Comparison of ENCODE assay signal across 38 mouse cellular contexts in the genomic region with DNA sequence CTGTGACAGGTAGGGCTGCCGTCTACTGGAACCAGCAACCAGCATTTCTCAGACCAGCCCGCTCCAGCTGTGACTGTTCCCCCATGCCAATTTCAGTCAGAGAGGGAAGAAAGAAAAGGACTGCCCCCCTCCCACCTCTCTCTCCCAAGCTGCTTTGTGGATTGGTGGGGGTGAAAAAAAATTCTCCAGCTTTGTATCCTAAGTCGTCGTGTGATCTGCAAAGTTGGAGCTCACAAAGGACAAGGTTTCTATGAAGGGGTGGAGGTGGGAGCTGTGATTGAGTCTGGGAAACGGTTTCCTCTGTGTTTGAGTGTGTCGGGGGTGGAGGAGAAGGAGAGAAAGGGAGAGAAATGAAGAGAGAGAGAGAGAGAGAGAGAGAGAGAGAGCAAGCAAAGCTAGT. TPM values are rescaled to one million over a fixed set of nuclear protein-coding genes. Genes with fewer than 3 reads are reported as not detected.
"Had no signal": no experiment of that assay in that cellular context is flagged by ENCODE, and none has a peak within 500 bp of the region (broad histone marks: within the 10 kb centered on the region; RNA-seq: fewer than 3 reads in every experiment).

No protein-coding gene starts in this region.

- ATAC-seq: liver, embryonic 12.5 days; liver, postnatal 0 days; lung, postnatal 0 days; midbrain, embryonic 13.5 days; midbrain, embryonic 15.5 days; midbrain, embryonic 16.5 days had no signal

- H3K9me3 ChIP-seq: limb, embryonic 10.5 days; limb, embryonic 12.5 days; limb, embryonic 13.5 days; limb, embryonic 15.5 days; liver, embryonic 12.5 days; liver, embryonic 13.5 days; liver, embryonic 15.5 days; lung, embryonic 15.5 days; megakaryocyte, embryonic 14.5 days; midbrain, embryonic 10.5 days; midbrain, embryonic 12.5 days; midbrain, embryonic 13.5 days; midbrain, embryonic 15.5 days had no signal

- H3K36me3 ChIP-seq: limb, embryonic 10.5 days; limb, embryonic 12.5 days; limb, embryonic 13.5 days; limb, embryonic 15.5 days; liver, embryonic 12.5 days; liver, embryonic 13.5 days; liver, embryonic 15.5 days; lung, embryonic 15.5 days; midbrain, embryonic 10.5 days; midbrain, embryonic 12.5 days; midbrain, embryonic 13.5 days; midbrain, embryonic 15.5 days had no signal

- H3K27ac ChIP-seq: limb, embryonic 10.5 days; limb, embryonic 12.5 days; limb, embryonic 13.5 days; limb, embryonic 15.5 days; liver, embryonic 12.5 days; liver, embryonic 13.5 days; liver, embryonic 14.5 days; liver, embryonic 15.5 days; lung, embryonic 15.5 days; macrophage; midbrain, embryonic 10.5 days; midbrain, embryonic 12.5 days; midbrain, embryonic 13.5 days; midbrain, embryonic 15.5 days had no signal

- H3K27me3 ChIP-seq: liver, embryonic 12.5 days; liver, embryonic 13.5 days; liver, embryonic 15.5 days; lung, embryonic 15.5 days; midbrain, embryonic 12.5 days; midbrain, embryonic 13.5 days; midbrain, embryonic 15.5 days had no signal

- H3K9ac ChIP-seq: limb, embryonic 12.5 days; limb, embryonic 13.5 days; limb, embryonic 15.5 days; liver, embryonic 12.5 days; liver, embryonic 13.5 days; liver, embryonic 14.5 days; liver, embryonic 15.5 days; liver, postnatal 0 days; lung, embryonic 14.5 days; lung, embryonic 15.5 days; midbrain, embryonic 12.5 days; midbrain, embryonic 13.5 days; midbrain, embryonic 15.5 days had no signal

- H3K4me3 ChIP-seq: limb, embryonic 10.5 days; limb, embryonic 12.5 days; limb, embryonic 13.5 days; limb, embryonic 15.5 days; liver, embryonic 12.5 days; liver, embryonic 13.5 days; liver, embryonic 15.5 days; lung, embryonic 15.5 days; megakaryocyte, embryonic 14.5 days; midbrain, embryonic 10.5 days; midbrain, embryonic 12.5 days; midbrain, embryonic 13.5 days; midbrain, embryonic 15.5 days; myocyte had no signal

- H3K4me1 ChIP-seq: limb, embryonic 12.5 days; limb, embryonic 13.5 days; limb, embryonic 15.5 days; liver, embryonic 12.5 days; liver, embryonic 13.5 days; liver, embryonic 15.5 days; lung, embryonic 15.5 days; megakaryocyte, embryonic 14.5 days; midbrain, embryonic 10.5 days; midbrain, embryonic 12.5 days had no signal

- DNase-seq: liver; liver, embryonic 13.5 days; liver, postnatal 0 days; lung, adult 18-20 months; lung, adult 2 months; lung, embryonic 14.5 days; lung, postnatal 10 days; lung, postnatal 14 days; lung, postnatal 36 days; lung, postnatal 4 days; midbrain, embryonic 14.5 days had no signal

- H3K4me2 ChIP-seq: limb, embryonic 12.5 days; limb, embryonic 13.5 days; limb, embryonic 15.5 days; liver, embryonic 11.5 days; liver, embryonic 12.5 days; liver, embryonic 13.5 days; liver, embryonic 15.5 days; lung, embryonic 14.5 days; lung, embryonic 15.5 days; midbrain, embryonic 11.5 days; midbrain, embryonic 12.5 days; midbrain, embryonic 13.5 days; midbrain, embryonic 15.5 days had no signal

RNA-seq across cellular contexts. Expression of a gene that starts 9.6 kb away (rescaled TPM):
- total RNA-seq: liver, adult 2 months; megakaryocyte progenitor cell, adult 5-6 weeks; megakaryocyte, adult 5-6 weeks; megakaryocyte-erythroid progenitor cell, adult 5-6 weeks; monocyte, adult 5-6 weeks had no signal
- polyA plus RNA-seq: limb, embryonic 10.5 days; limb, embryonic 11.5 days; limb, embryonic 12.5 days; limb, embryonic 13.5 days; limb, embryonic 15.5 days; liver, adult 2 months; liver, embryonic 11.5 days; liver, embryonic 12.5 days; liver, embryonic 13.5 days; liver, embryonic 14.5 days; liver, embryonic 15.5 days; liver, embryonic 16.5 days; liver, postnatal 0 days; lung, adult 2 months; lung, embryonic 14.5 days; lung, embryonic 15.5 days; lung, embryonic 16.5 days; lung, postnatal 0 days; macrophage; myocyte had no signal
